Mouse (Mus musculus): ENCODE results near the gene Ctnnal1. TPM values are rescaled to one million over a fixed set of nuclear protein-coding genes. Genes with fewer than 3 reads are reported as not detected.

The Ctnnal1 gene
- polyA plus RNA-seq, 1 experiment from 2014 or later: 22.2 TPM

MicroRNAs within 50 kb of the gene (microRNA counts, 519-probe panel; counts per million panel counts)
- microRNA mmu-miR-32: 5,211 counts per million, percentile 73 among the panel's probes with 10 or more counts

Other genes starting within 250 kb of the Ctnnal1 start
- not detected in 2 replicates for gene Gm26657, start 125.1 kb downstream of the Ctnnal1 start, polyA plus RNA-seq (2014; fragmentation: Nextera tagmentation; extraction: Ambion mirVana)
- not detected in 2 replicates for gene Actl7b, start 123.7 kb downstream of the Ctnnal1 start, polyA plus RNA-seq (2014; fragmentation: Nextera tagmentation; extraction: Ambion mirVana)
- gene Actl7a, start 121.8 kb downstream of the Ctnnal1 start, polyA plus RNA-seq (2014; fragmentation: Nextera tagmentation; extraction: Ambion mirVana): not detected in 2 replicates
- gene Elp1, start 62.9 kb downstream of the Ctnnal1 start, polyA plus RNA-seq (2014; fragmentation: Nextera tagmentation; extraction: Ambion mirVana): 74.9 and 94.2 TPM in 2 replicates
- 25.3 and 26.3 TPM in 2 replicates for gene Fam206a, start 62.8 kb downstream of the Ctnnal1 start, polyA plus RNA-seq (2014; fragmentation: Nextera tagmentation; extraction: Ambion mirVana)
- gene Tmem245, start 82.2 kb upstream of the Ctnnal1 start, polyA plus RNA-seq (2014; fragmentation: Nextera tagmentation; extraction: Ambion mirVana): 6.5 and 7.7 TPM in 2 replicates
- gene Frrs1l, start 125.2 kb upstream of the Ctnnal1 start, polyA plus RNA-seq (2014; fragmentation: Nextera tagmentation; extraction: Ambion mirVana): 5.0 and 6.0 TPM in 2 replicates